Mouse (Mus musculus): ENCODE results near the gene Pbx1. TPM values are rescaled to one million over a fixed set of nuclear protein-coding genes. Genes with fewer than 3 reads are reported as not detected.
A peak's percentile ranks its signal among the peaks of the same experiment; 100 is the strongest.

The Pbx1 gene
- total RNA-seq, 2 experiments from 2014 or later: 98.0 to 114 TPM

GRCm38 (mm10) chr1:168283841-168284565 is 148.1 kb downstream of the Pbx1 start:
- DNase-seq (ENCODE audit: extremely low spot score in 1 of 2, low spot score in 1 of 2): no peak

GRCm38 (mm10) chr1:168283421-168283820 is 148.6 kb downstream of the Pbx1 start:
- no peak for DNase-seq (ENCODE audit: extremely low spot score in 1 of 2, low spot score in 1 of 2)

- no peak for DNase-seq (ENCODE audit: extremely low spot score in 1 of 2, low spot score in 1 of 2)
Measured at GRCm38 (mm10) chr1:168275678-168276077, 156.4 kb downstream of the Pbx1 start.

- DNase-seq (ENCODE audit: extremely low spot score in 1 of 2, low spot score in 1 of 2): no peak
Measured at GRCm38 (mm10) chr1:168274296-168274695, 157.8 kb downstream of the Pbx1 start.

GRCm38 (mm10) chr1:168272091-168272490 is 160.0 kb downstream of the Pbx1 start:
- no peak for DNase-seq (ENCODE audit: extremely low spot score in 1 of 2, low spot score in 1 of 2)

- DNase-seq (ENCODE audit: extremely low spot score in 1 of 2, low spot score in 1 of 2): no peak
Measured at GRCm38 (mm10) chr1:168271207-168271606, 160.9 kb downstream of the Pbx1 start.

GRCm38 (mm10) chr1:168268751-168269623 is 163.1 kb downstream of the Pbx1 start:
- no peak for DNase-seq (ENCODE audit: extremely low spot score in 1 of 2, low spot score in 1 of 2)

GRCm38 (mm10) chr1:168268224-168268623 is 163.8 kb downstream of the Pbx1 start:
- DNase-seq (ENCODE audit: extremely low spot score in 1 of 2, low spot score in 1 of 2): no peak

GRCm38 (mm10) chr1:168265594-168266390 is 166.3 kb downstream of the Pbx1 start:
- no peak for DNase-seq (ENCODE audit: extremely low spot score in 1 of 2, low spot score in 1 of 2)

GRCm38 (mm10) chr1:168265090-168265489 is 167.0 kb downstream of the Pbx1 start:
- DNase-seq (ENCODE audit: extremely low spot score in 1 of 2, low spot score in 1 of 2): no peak

GRCm38 (mm10) chr1:168260391-168260790 is 171.7 kb downstream of the Pbx1 start:
- no peak for DNase-seq (ENCODE audit: extremely low spot score in 1 of 2, low spot score in 1 of 2)

GRCm38 (mm10) chr1:168258856-168259255 is 173.2 kb downstream of the Pbx1 start:
- DNase-seq (ENCODE audit: extremely low spot score in 1 of 2, low spot score in 1 of 2): no peak

GRCm38 (mm10) chr1:168255347-168255908 is 176.6 kb downstream of the Pbx1 start:
- DNase-seq (ENCODE audit: extremely low spot score in 1 of 2, low spot score in 1 of 2): no peak

- DNase-seq (ENCODE audit: extremely low spot score in 1 of 2, low spot score in 1 of 2): no peak
Measured at GRCm38 (mm10) chr1:168246968-168247724, 184.9 kb downstream of the Pbx1 start.

GRCm38 (mm10) chr1:168245539-168245938 is 186.5 kb downstream of the Pbx1 start:
- DNase-seq (ENCODE audit: extremely low spot score in 1 of 2, low spot score in 1 of 2): peak in 1 of 2 experiments; percentile 39

GRCm38 (mm10) chr1:168243759-168244158 is 188.3 kb downstream of the Pbx1 start:
- no peak for DNase-seq (ENCODE audit: extremely low spot score in 1 of 2, low spot score in 1 of 2)

GRCm38 (mm10) chr1:168243068-168243467 is 189.0 kb downstream of the Pbx1 start:
- no peak for DNase-seq (ENCODE audit: extremely low spot score in 1 of 2, low spot score in 1 of 2)

- DNase-seq (ENCODE audit: extremely low spot score in 1 of 2, low spot score in 1 of 2): no peak
Measured at GRCm38 (mm10) chr1:168241316-168241715, 190.8 kb downstream of the Pbx1 start.

- peak in 1 of 2 experiments; percentile 50 for DNase-seq (ENCODE audit: extremely low spot score in 1 of 2, low spot score in 1 of 2)
Measured at GRCm38 (mm10) chr1:168240846-168241245, 191.2 kb downstream of the Pbx1 start.

GRCm38 (mm10) chr1:168240386-168240785 is 191.7 kb downstream of the Pbx1 start:
- no peak for DNase-seq (ENCODE audit: extremely low spot score in 1 of 2, low spot score in 1 of 2)
